Mouse (Mus musculus): ENCODE data around the gene Kalrn. TPM values are rescaled to one million over a fixed set of nuclear protein-coding genes. Genes with fewer than 3 reads are reported as not detected.

Kalrn gene
- total RNA-seq, 2 experiments from 2014 or later: 1.1 TPM; not detected in 1

DNA sequence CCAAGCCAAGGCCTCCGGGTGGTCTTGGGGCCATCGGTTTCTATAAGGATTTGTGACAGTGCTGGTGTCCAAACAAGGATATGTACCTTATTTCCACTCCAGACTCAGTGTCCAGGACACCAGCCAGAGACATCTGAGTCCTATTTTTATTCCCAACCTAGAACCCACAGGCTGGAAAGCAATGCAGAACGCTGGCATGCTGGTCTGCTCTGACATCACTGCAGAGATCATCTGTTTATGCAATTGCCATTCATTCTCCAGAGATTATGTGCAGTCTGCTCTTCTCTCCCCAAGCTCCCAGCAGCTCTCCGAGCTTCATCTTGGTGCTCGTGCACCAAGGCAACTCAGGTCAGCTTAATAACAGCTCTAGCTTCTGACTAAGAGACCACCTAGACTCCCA lies 12.5 kb downstream of the Kalrn start:
- no peak for ATAC-seq (replicated peaks; ENCODE audit: low FRiP score, poor library complexity, severe bottlenecking)

DNA sequence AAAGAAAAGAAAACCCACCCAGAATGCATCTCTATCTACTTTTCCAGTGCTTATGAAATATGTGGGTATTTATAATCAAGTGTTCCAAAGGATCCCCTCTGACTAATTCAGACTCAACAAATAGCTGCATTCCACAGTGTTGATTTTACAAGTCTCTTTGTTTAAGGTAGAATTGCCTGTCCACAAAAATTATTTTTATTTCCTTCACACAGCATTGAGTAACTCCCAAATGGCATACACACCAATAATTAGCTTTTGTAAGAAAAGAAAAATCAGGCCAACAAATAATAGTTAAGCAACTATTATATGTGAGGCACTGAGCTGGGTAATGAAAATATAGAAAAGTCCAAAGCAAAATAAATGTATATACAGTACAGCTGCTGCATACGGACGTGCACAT lies 12.9 kb downstream of the Kalrn start:
- no peak for ATAC-seq (replicated peaks; ENCODE audit: low FRiP score, poor library complexity, severe bottlenecking)

DNA sequence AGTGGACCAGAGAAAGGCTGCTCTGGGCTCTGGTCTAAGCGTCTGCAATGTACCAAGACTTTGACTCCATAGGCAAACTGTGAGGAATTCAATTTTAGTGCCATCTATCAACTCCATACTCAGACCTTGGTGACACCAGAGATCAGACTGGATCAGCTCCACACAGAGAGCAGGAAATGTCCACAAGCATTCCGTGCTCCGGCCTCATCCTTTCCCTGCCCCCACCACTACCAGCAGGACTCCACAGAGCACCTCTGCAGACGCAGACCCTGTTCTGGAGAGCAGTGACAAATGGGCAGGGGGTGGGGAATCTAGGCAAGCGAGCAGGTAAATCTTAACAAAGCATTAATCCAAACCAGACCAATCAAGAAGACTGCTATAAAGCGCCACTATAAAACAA lies 15.4 kb downstream of the Kalrn start:
- ATAC-seq (replicated peaks; ENCODE audit: low FRiP score, poor library complexity, severe bottlenecking): no peak

DNA sequence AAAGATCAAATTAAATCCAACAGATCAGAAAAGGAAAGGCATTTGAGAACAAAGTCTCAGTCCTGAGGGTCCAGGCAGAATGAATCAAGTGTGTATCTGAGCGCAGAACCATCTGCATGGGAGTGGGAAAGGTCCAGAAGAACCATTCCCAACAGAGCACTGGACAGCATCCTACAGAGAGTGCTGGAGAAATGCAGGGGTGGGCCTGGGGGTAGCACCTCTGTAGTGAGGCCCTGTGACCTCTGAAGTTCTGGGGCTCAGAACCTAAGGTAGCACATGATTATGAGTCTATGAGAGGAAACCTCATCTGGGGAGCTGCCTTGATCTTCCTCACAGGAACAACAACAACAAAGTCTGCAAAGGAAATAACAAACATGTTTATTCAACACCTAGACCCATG lies 20.6 kb downstream of the Kalrn start:
- ATAC-seq (replicated peaks; ENCODE audit: low FRiP score, poor library complexity, severe bottlenecking): no peak

DNA sequence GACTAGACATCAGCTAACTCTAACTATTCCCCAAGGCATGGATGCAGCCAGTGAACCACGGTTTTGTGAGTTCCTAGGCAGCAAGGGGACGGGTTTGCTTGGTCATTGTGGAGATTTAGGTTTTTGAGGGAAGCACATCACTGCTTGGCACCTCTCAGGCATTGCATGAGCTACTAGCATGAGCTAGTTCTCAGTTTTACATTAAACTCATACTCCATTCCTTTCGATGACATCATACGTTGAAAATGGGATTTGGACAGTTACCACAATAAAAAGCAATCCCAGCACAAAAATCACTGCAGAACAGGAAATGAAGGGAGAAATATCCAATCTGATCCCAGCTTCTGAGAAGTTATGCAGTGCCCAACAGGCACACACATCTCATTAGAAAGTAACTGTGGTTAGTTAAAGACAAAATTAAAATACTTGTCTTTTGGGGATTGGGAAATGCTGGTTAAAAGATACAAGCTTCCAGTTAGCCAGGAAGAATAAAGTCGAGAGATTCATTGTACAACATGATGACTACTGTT lies 23.8 kb downstream of the Kalrn start:
- no peak for ATAC-seq (replicated peaks; ENCODE audit: low FRiP score, poor library complexity, severe bottlenecking)

DNA sequence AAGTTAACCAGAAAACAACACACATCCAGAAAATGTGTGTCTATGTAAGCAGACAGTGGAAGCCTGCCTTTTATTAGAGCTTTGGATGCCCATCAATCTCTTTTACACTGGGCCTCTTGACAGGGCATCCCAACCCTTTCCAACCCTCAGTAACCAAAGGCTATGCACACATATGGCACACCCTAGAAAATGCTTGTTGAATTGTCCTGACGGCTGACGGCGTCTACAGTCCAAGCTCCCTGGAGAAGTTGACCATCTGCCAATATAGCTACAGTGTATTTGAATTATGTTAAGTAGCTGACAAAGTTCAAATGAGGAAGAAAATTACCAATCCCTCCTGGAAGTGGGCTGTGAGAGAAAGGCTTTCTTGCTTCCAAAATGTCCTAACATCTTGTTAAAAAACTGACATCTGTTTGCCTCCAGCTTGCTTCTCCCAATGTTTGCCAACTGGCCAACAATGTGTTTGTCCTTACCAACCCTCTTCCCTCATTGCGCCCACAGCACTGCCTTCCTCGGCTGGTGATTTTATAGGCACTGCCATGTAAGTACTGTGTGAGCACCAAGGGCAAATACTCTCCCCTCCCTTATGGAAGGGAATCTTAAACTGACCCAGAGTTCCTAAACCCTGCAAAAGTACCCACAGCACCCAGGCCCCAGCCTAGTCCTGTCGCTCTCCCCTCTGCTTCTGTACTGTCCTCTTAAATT lies 26.4 kb downstream of the Kalrn start:
- no peak for ATAC-seq (replicated peaks; ENCODE audit: low FRiP score, poor library complexity, severe bottlenecking)

DNA sequence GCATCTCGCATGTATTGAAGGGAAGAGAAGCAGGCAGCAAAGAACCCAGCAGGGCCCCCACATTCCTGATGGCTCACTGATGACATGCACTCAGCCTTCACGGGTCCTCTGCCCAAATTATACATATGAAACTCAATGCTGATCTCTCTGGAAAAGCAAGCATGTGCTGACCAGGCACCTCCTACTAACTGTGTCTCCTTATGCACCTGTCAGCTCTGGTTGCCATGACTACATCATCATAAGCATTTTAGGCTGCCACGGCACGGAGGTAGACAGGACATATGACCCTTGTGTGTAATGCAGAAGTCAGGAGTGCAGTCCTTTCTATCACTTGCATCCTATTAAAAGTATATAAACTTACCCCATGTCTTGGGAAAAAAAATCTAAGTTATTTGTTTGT lies 29.6 kb downstream of the Kalrn start:
- no peak for ATAC-seq (replicated peaks; ENCODE audit: low FRiP score, poor library complexity, severe bottlenecking)

DNA sequence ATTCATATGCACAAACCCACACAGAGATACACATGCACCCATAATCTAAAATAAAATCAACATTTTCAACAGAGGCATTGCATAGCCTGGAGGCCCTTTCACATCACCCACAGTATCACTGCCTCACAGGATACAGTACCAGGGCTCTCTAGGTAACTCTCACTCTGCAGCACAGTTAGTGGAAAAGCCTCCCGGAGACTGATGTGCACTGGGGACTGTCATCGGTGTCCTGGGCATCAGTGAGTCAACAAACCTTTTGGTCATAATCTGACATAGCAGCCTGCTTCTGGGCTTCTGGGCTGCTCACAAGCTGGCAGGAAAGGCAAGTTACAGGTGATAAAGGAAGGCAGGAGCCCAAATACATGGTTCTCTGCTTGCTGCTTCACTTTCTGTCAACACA lies 31.0 kb downstream of the Kalrn start:
- ATAC-seq (replicated peaks; ENCODE audit: low FRiP score, poor library complexity, severe bottlenecking): no peak

DNA sequence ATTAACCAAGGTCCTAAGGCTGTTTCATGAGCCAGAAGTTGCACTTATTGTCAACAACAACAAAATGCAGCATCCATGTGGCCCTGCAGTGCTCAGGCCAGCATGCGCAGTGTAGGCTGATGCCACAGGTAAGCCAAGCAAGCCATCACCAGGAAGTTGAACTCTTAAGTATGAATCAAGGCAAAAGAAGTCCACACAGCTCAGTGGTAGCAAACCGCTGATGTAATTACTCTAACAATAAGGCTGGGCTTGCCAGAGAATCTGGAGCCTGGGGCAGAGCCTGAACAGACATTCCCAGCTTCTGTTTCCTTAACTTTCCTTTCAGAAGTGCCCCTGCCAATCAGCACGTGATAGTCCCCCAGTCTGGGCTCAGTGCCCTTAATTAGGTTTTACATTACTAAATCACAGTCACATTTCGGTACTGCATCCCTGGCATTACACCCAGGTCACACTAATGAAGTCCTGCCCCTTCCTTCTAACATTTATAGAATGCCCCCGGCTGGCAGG lies 34.6 kb downstream of the Kalrn start:
- ATAC-seq (replicated peaks; ENCODE audit: low FRiP score, poor library complexity, severe bottlenecking): no peak

DNA sequence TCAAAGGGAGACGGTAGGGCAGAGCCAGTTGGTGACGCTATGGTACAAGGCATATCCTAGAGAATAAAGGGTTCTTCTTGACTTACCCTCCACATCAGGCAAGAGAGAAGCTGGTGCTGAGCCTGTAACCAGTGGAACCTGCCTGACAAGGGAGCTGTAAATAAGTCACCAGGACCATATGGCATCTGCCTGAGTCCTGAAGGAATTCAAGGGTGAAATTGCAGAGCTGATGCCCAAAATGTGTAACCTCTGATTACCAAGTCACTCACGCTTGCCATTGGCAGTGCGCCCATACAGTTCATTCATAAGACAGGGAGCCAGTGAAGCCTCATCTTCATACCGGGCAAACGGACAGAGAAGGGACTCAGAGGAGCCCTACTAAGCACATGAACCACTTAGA lies 37.0 kb downstream of the Kalrn start:
- no peak for ATAC-seq (replicated peaks; ENCODE audit: low FRiP score, poor library complexity, severe bottlenecking)

DNA sequence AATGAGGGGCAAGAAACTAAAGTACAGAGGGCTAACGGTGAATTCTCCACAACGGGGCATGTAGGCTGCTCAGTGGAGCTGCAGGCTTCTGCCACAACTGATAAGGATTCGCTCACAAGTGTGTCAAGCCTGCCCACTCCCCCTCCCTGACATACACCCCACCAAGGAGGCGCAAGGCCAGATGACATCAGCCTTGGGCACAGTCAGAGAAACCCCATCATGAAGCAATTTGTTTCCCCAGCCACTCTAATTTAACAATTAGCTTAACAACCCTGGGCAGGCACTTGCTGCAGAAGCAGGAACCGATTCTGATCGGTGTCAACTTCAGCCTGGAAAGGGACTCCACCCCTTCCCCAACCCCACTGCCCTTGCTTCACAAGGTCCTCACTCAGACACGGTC lies 38.2 kb downstream of the Kalrn start:
- no peak for ATAC-seq (replicated peaks; ENCODE audit: low FRiP score, poor library complexity, severe bottlenecking)

DNA sequence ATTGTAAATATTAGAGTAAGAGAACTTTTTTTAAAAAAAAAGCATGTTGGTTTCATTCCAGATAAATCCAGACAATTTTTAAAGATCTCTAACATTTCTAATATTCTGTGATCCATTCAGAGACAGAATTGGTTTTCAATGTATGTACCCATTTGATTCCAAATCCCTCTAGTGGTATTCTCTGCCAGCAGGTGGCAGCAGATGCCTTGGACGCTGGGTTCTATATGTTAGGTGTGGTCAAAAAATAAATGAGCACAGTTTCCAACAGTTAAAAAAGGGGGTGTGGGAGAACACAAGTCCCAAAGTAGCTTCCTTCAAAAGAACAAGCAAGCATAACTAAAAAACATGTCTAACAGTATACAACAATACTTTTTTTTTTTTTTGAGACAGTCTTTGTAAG lies 41.8 kb downstream of the Kalrn start:
- no peak for ATAC-seq (replicated peaks; ENCODE audit: low FRiP score, poor library complexity, severe bottlenecking)

DNA sequence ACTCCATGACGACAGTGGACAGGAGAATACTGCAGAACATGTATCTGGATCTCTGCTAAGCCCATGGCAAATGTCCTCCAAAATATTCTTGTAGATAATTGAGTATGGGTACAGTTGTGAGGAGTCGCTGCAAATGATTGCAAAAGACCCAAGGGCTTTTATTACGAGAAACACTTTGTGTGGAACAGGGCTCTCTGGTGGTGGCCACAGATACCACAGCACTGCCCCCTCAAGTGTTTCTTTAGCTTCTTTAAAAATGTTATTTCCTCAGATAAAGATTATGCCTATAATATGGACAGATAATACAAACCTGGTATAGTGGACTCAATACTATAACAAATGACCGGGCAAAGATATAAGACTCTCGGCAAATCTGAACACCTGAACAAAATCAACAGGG lies 43.3 kb downstream of the Kalrn start:
- ATAC-seq (replicated peaks; ENCODE audit: low FRiP score, poor library complexity, severe bottlenecking): no peak

DNA sequence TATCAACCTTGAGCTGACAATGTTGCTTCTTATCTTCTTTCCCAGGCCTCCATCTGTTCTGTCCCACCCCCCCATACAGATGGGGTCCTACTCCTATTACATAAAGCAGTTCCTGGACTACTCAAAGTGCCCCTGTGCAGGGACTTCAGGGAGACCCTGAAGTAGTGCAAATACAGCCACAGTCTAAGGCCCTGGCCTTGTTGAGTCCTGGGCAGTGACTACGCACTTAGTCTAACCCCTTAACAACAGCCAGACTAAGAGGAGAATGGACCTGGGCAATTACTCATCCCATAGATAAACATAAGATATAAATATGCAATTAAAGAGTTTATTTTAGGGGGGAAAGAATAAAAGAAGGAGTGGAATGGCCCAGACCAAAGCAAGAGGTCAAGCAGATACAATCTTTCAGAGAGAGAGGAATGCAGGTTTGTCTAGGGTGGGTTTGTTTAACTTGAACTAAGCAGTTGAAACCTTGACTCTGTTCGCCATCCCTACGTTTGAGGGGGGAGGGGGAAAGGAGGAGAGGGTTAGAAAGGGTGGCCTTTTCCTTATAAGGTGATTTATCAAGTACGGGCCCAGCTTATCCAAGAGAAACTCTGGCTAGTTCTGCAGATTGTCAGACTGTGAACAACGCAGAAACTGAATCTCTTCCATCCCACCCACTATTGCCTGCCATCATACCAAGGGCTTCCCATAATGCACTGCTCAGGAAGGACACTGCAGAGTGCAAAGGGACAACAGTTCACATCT lies 44.9 kb downstream of the Kalrn start:
- ATAC-seq (replicated peaks; ENCODE audit: low FRiP score, poor library complexity, severe bottlenecking): no peak

DNA sequence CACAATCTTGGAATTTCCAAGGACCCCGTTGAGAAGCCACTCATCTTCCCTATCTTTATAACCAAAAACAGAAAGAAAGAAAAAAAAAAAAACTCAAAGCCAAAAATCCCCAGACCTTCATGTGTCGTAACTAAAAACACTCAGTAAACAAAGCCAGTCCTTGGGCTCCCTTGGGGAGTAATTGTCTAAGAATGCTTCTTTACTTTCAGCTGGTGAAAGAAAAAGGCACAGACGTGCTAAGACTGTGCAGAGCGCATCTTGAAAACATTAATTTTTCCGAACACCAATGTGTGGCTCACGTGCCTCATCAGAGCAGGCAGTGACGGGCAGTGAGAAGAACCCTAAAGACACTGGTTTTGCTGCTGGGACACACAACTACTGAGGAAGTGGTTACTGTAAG lies 47.0 kb downstream of the Kalrn start:
- no peak for ATAC-seq (replicated peaks; ENCODE audit: low FRiP score, poor library complexity, severe bottlenecking)

DNA sequence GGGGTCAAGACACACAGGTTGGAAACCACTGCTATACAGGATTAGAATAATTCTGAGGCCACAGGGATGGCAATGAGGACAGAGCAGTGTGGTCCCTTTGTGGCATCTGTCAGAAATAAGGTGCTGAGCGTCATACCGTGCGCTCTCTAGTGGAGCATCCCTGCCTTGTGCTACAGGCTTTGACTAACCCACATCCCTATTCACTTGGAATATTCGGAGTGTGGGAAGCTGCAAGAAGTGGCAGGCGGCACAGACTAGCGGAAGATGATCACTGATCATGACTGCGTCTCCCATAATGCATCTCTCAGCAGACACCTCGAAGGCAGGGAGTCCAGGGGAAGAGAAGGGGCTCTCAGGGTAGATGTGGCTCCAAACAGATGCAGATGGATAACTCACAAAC lies 47.5 kb downstream of the Kalrn start:
- no peak for ATAC-seq (replicated peaks; ENCODE audit: low FRiP score, poor library complexity, severe bottlenecking)

DNA sequence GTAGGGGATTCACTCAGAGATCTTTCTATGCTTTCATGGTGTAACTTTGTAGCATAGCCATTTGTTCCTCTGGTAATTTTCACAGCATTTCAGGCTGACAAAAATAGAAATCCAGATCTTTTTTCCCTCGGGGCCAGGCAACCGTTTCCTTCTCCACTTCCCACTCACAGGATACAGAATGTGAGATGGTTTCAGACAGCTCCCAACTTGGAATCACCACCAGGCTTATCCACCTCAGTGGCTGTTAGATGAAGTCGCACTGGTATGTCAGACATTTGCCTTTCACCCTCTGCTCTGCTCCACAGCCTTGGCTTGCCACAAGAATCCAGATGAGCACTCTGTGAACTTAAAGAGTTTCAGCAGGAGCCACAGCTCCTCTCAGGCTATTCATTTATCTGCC lies 48.1 kb downstream of the Kalrn start:
- ATAC-seq (replicated peaks; ENCODE audit: low FRiP score, poor library complexity, severe bottlenecking): no peak

DNA sequence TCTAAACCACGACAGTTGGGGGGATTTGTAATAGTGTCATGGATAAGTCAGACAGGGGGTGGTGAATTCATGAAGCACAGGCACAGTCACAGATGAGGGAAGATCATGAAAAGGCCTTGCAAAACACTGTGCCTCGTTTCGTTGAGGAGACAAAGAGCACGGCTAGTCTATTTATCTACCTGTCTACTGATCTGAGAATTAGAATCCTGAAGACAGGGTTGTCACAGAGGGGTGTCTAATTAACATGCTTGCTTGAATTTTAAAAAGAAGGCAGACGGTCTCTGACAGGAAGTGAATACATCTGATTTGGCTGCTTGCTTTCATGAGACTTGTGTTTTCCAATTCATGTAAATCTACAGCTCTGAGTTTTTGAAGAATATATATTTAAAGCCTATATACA lies 52.3 kb downstream of the Kalrn start:
- no peak for ATAC-seq (replicated peaks; ENCODE audit: low FRiP score, poor library complexity, severe bottlenecking)

DNA sequence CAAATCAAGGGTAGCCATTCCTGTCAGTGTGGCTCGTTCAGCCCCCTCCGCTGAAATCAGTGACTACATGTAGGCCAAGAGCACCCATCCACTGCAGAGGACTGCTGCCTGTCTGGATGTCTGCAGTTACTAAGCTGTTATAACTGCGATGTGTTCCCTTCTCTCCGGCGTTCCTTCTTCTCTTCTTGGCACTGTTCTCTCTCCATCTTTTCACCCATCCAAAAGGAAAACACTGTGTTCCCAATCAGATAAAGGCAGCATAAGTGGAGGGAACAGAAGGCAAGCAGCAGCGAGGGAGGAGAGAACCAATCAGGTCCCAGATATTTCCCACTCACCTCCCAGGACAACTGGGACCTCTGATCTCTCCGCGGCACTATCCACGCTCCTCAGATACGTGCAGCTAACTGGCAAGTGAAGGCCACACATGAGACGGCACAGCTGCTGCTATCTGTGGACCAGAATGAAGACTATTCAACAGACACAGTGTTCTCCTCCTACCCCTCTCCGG lies 56.4 kb downstream of the Kalrn start:
- ATAC-seq (replicated peaks; ENCODE audit: low FRiP score, poor library complexity, severe bottlenecking): no peak

DNA sequence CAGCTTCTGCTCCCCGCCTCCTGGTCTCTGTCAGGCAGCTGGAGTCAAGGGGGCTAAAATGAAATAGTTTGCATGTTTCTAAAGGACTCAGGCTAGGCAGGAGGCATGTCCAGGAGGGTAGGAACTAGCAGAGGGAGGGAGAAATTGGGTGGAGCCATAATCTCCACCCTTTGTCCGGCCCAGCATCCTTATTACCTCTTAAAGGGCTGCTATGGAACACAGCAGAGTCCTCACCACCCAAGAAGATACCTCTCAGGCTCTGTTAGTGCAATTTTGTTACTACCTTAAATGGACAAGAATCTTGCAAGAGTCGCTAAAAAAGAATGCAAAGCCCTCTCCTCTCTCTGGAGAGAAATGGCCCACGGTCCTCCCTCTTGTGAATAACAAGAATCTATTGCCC lies 57.8 kb downstream of the Kalrn start:
- no peak for ATAC-seq (replicated peaks; ENCODE audit: low FRiP score, poor library complexity, severe bottlenecking)

DNA sequence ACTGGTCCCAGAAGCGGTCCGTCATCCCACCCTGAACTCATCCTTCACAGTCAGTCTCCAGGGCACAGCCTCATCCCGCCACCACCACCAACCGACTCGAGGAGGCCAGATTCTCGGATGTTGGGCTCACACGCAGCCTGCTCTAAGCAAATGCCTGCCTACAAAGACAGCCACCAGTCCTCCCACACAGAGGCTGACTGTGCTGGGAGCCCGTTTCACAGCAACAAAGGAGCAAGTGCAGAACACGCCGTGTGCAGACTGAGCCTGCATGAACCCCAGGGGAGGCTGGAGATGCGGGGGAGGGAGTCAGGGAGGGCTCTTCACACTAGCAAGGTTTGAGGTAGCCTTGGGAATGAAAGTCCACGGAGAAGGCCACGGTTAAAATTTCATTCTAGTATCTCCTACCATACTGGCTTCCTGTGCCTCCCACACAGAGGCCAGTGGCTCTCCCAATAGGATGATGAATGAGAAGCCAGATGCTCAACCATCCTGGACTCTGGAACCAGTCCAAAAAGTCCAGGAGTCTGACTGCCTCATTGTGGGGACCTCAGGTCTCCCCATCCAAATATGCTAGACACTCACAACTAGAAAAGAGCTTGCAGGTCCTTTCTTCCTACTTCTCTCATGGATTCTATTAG lies 59.3 kb downstream of the Kalrn start:
- no peak for ATAC-seq (replicated peaks; ENCODE audit: low FRiP score, poor library complexity, severe bottlenecking)

All from erythroid progenitor cell, adult 5-6 weeks (primary cell).